Mouse (Mus musculus) olfactory bulb, adult 2 months (tissue): ENCODE results near the gene Lrrc8d.

Experiments
- CTCF ChIP-seq: fragments of 200-500 bp; IDR thresholded peaks from 2 replicates; pipeline ENCODE4 v1.5.1; 2012; ENCODE audit warnings: low read depth, mild to moderate bottlenecking, low read length, moderate library complexity; ENCODE audit not compliant: insufficient read depth
- POLR2A ChIP-seq: fragments of 200-500 bp; IDR thresholded peaks from 2 replicates; pipeline ENCODE4 v1.6.1; 2012; ENCODE audit warnings: mild to moderate bottlenecking, low read depth, low read length, moderate library complexity; ENCODE audit not compliant: insufficient read depth

GRCm38 (mm10) chr5:105667411-105667810 lies 32.4 kb upstream of the Lrrc8d start:
- TF ChIP-seq CTCF (no peak), POLR2A (no peak)
